Mouse (Mus musculus) heart, postnatal 14 days (tissue): ENCODE results near the gene Fkrp. TPM values are rescaled to one million over a fixed set of nuclear protein-coding genes. Genes with fewer than 3 reads are reported as not detected.

ENCODE experiments used
- DNase-seq, 2 experiments: peaks; one replicate each; pipeline ENCODE4 v3.0.0; 2021 to 2022
- intact Hi-C: fragments of 180-260 bp; cut with DNase I; formaldehyde crosslinking; loops from one replicate; pipeline ENCODE4 v1.15.1; 2025
- total RNA-seq, 2 experiments: library from RNA; stranded (reverse); gene quantifications; 2 replicates each; pipeline ENCODE4 v1.2.3; 2021

Fkrp gene
- total RNA-seq, 2 experiments from 2014 or later, result 42.8 to 45.5 TPM

GRCm38 (mm10) chr7:16838804-16839426, 22.4 kb upstream of the Fkrp start:
- no peak for DNase-seq
- intact Hi-C loops, result no loop called here

GRCm38 (mm10) chr7:16837916-16838803, 21.6 kb upstream of the Fkrp start:
- no peak for DNase-seq

GRCm38 (mm10) chr7:16830449-16830848, 13.9 kb upstream of the Fkrp start:
- DNase-seq, result no peak
- intact Hi-C loops, result no loop called here

More at GRCm38 (mm10) chr7:16837916-16838803, 21.6 kb upstream of the Fkrp start:
- intact Hi-C loops, result no loop called here

- DNase-seq, result no peak
- intact Hi-C loops, result loop anchor here (2.0 kb wide), 1 partner anchor 36 kb away; no protein-coding TSS in a partner anchor
These were observed 10.7 kb upstream of the Fkrp start for GRCm38 (mm10) chr7:16827274-16827673.

GRCm38 (mm10) chr7:16826571-16826970, 10.0 kb upstream of the Fkrp start:
- intact Hi-C loops, result loop anchor here (2.0 kb wide), 1 partner anchor 36 kb away; no protein-coding TSS in a partner anchor
- DNase-seq, result peak in 1 of 2 experiments; percentile 43

- intact Hi-C loops, result loop anchor here (2.0 kb wide), 1 partner anchor 37 kb away; no protein-coding TSS in a partner anchor
- peak; percentile 42 to 52 for DNase-seq
These were observed 9.3 kb upstream of the Fkrp start for GRCm38 (mm10) chr7:16825785-16826184.

GRCm38 (mm10) chr7:16823734-16824133, 7.2 kb upstream of the Fkrp start:
- intact Hi-C loops, result no loop called here

GRCm38 (mm10) chr7:16821669-16822101, 5.2 kb upstream of the Fkrp start:
- DNase-seq, result no peak
- intact Hi-C loops, result no loop called here

More at GRCm38 (mm10) chr7:16823734-16824133, 7.2 kb upstream of the Fkrp start:
- peak; percentile 43 to 56 for DNase-seq

GRCm38 (mm10) chr7:16821091-16821490, 4.6 kb upstream of the Fkrp start:
- no peak for DNase-seq
- intact Hi-C loops, result no loop called here

- intact Hi-C loops, result no loop called here
These were observed 3.8 kb upstream of the Fkrp start for GRCm38 (mm10) chr7:16820271-16820763.

GRCm38 (mm10) chr7:16819794-16820193, 3.3 kb upstream of the Fkrp start:
- intact Hi-C loops, result loop anchor here (5.0 kb wide), 1 partner anchor 103 kb away; the partner anchor contains the start of gene Calm3
- no peak for DNase-seq

More at GRCm38 (mm10) chr7:16820271-16820763, 3.8 kb upstream of the Fkrp start:
- no peak for DNase-seq

- intact Hi-C loops, result loop anchor here (5.0 kb wide), 1 partner anchor 105 kb away; the partner anchor contains the start of gene Calm3
- DNase-seq, result no peak
These were observed 1.2 kb upstream of the Fkrp start for GRCm38 (mm10) chr7:16817693-16818092.

GRCm38 (mm10) chr7:16816078-16816474, 456 bp downstream of the Fkrp start:
- peak; percentile 84 to 89 for DNase-seq
- intact Hi-C loops, result loop anchor here (5.0 kb wide), 1 partner anchor 106 kb away; the partner anchor contains the start of gene Calm3

- DNase-seq, result no peak
- intact Hi-C loops, result loop anchor here (5.0 kb wide), 1 partner anchor 107 kb away; the partner anchor contains the start of gene Calm3
These were observed 1.1 kb downstream of the Fkrp start, which contains the start of gene Strn4 for GRCm38 (mm10) chr7:16815351-16815941. Gene Strn4, plus strand, starts transcription at chr7:16815889.

- no peak for DNase-seq
- intact Hi-C loops, result loop anchor here (2.0 to 5.0 kb wide), 3 partner anchors 80 to 185 kb away; no protein-coding TSS in a partner anchor
These were observed 4.0 kb downstream of the Fkrp start for GRCm38 (mm10) chr7:16812505-16812904.

GRCm38 (mm10) chr7:16811649-16812070, 4.9 kb downstream of the Fkrp start:
- no peak for DNase-seq
- intact Hi-C loops, result loop anchor here (2.0 to 5.0 kb wide), 3 partner anchors 81 to 184 kb away; no protein-coding TSS in a partner anchor

- intact Hi-C loops, result loop anchor here (5.0 kb wide), 2 partner anchors 101 to 184 kb away; no protein-coding TSS in a partner anchor
- DNase-seq, result no peak
These were observed 5.4 kb downstream of the Fkrp start for GRCm38 (mm10) chr7:16810920-16811648.

GRCm38 (mm10) chr7:16810399-16810919, 6.1 kb downstream of the Fkrp start:
- intact Hi-C loops, result loop anchor here (5.0 kb wide), 2 partner anchors 102 to 183 kb away; no protein-coding TSS in a partner anchor
- DNase-seq, result no peak

GRCm38 (mm10) chr7:16809739-16810138, 6.8 kb downstream of the Fkrp start:
- DNase-seq, result peak; percentile 71 to 80

More at GRCm38 (mm10) chr7:16809739-16810138, 6.8 kb downstream of the Fkrp start:
- intact Hi-C loops, result loop anchor here (2.0 to 5.0 kb wide), 3 partner anchors 63 to 182 kb away; no protein-coding TSS in a partner anchor
